ENCODE assay signal across 8 mouse cellular contexts in the genomic region with DNA sequence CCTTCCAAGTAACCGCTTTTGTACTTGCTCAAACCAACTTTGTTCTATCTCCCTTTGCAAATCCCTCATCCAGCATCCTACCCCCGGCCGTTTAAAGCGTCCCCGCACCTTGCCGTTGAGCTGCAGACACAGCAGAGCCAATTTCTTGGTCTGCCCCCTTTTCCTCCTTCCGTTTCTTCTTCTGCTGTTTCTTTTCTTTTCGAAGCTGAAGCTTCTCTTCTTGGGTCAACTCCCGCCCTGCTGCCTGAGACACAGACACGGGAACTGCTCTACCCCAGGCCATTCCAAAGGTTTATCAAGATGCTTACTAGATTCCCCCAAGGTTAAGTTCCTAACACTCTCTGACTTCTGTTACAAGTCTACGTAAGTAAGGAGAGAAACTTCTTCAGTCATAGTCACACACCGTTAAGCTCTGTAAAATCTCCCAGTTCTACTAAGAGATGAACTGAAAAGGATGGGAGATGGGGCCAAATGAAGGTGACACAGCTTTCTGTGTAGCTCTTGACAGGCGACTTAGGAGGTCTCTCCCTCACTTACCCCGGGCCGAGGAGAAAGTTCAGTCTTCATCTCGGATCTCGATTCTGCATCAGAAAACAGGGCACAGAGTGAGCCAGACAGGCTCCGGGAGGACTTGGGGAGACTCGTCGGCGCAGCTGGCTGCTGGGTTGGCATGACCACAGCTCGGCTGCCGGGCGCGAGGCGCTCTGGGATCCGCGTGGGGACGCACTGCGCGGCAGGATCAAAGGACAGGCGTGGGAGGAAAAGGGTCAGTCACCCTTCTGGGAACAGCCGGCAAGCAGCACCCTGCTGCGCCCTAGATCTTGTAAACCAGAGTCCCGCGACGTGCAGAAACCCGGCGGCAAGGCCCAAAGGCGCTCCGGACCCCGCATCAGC. TPM values are rescaled to one million over a fixed set of nuclear protein-coding genes. Genes with fewer than 3 reads are reported as not detected.
A peak's percentile ranks its signal among the peaks of the same experiment; 100 is the strongest.
DNase-seq lines count a peak whose midpoint lies in the region; ATAC-seq and TF ChIP-seq lines count a peak whose summit lies in the region.

No protein-coding gene starts in this region.

- 9% methylated on average over 42 of the region's 42 CpGs for WGBS in kidney, postnatal 0 days
- WGBS in heart, embryonic 15.5 days, result 11% methylated on average over 41 of the region's 42 CpGs
- WGBS in liver, embryonic 11.5 days, result 12% methylated on average over 42 of the region's 42 CpGs
- WGBS in stomach, embryonic 14.5 days, result 12% methylated on average over 42 of the region's 42 CpGs

- peak overlapping the region; percentile 91 for H3K4me3 ChIP-seq in kidney, postnatal 0 days (replicated peaks; ENCODE audit: low read depth, low read length)
- peak overlapping the region; percentile 88 for H3K4me3 ChIP-seq in heart, embryonic 15.5 days
- peak overlapping the region; percentile 80 for H3K4me3 ChIP-seq in liver, embryonic 11.5 days (ENCODE audit: low read depth, low read length)
- peak overlapping the region; percentile 88 for H3K4me3 ChIP-seq in stomach, embryonic 14.5 days (ENCODE audit: low read depth, low read length)

- H3K27me3 ChIP-seq in kidney, postnatal 0 days (ENCODE audit: insufficient read depth, low read length), result no peaks in the 10 kb centered on the region
- H3K27me3 ChIP-seq in heart, embryonic 15.5 days, result no peaks in the 10 kb centered on the region
- no peaks in the 10 kb centered on the region for H3K27me3 ChIP-seq in liver, embryonic 11.5 days (replicated peaks; ENCODE audit: control insufficient read depth, insufficient read depth, low read length)
- H3K27me3 ChIP-seq in stomach, embryonic 14.5 days (ENCODE audit: control insufficient read depth, insufficient read depth, low read length), result no peaks in the 10 kb centered on the region

- DNase-seq in kidney, postnatal 0 days (ENCODE audit: low spot score), result no peak
- no peak for DNase-seq in kidney, adult 8-10 months
- peak; percentile 16 for DNase-seq in brain, embryonic 18.5 days (ENCODE audit: low read depth, low spot score)
- DNase-seq in liver, embryonic 11.5 days (ENCODE audit: low spot score), result no peak
- no peak for DNase-seq in thymus, postnatal 0 days (ENCODE audit: low spot score)
- no peak for DNase-seq in B cell, adult 2 months

- peak overlapping the region; percentile 66 for H3K9ac ChIP-seq in kidney, postnatal 0 days (ENCODE audit: low read depth, low read length)
- H3K9ac ChIP-seq in heart, embryonic 15.5 days, result peak overlapping the region; percentile 80
- peak overlapping the region; percentile 74 for H3K9ac ChIP-seq in liver, embryonic 11.5 days (ENCODE audit: low read depth, low read length)
- H3K9ac ChIP-seq in stomach, embryonic 14.5 days (replicated peaks; ENCODE audit: low read depth, low read length), result peak overlapping the region; percentile 67

- peaks cover 11% of the 10 kb centered on the region; the same call in 1 of the 2 replicates for H3K4me1 ChIP-seq in kidney, postnatal 0 days (replicated peaks; ENCODE audit: insufficient read depth, low read length)
- peaks cover 24% of the 10 kb centered on the region for H3K4me1 ChIP-seq in heart, embryonic 15.5 days (replicated peaks)
- peaks cover 13% of the 10 kb centered on the region for H3K4me1 ChIP-seq in liver, embryonic 11.5 days (replicated peaks; ENCODE audit: control insufficient read depth, insufficient read depth, low read length)
- H3K4me1 ChIP-seq in stomach, embryonic 14.5 days (ENCODE audit: control insufficient read depth, insufficient read depth, low read length), result peaks cover 14% of the 10 kb centered on the region; the same call in 1 of the 2 replicates

- TF ChIP-seq CTCF in kidney, postnatal 0 days (IDR thresholded peaks at IDR 0.05; ENCODE audit: low read depth), result no peak

- H3K36me3 ChIP-seq in kidney, postnatal 0 days (ENCODE audit: insufficient read depth, low read length), result peaks cover 50% of the 10 kb centered on the region
- H3K36me3 ChIP-seq in heart, embryonic 15.5 days, result peaks cover 66% of the 10 kb centered on the region
- peaks cover 57% of the 10 kb centered on the region for H3K36me3 ChIP-seq in liver, embryonic 11.5 days (ENCODE audit: control insufficient read depth, insufficient read depth, low read length)
- H3K36me3 ChIP-seq in stomach, embryonic 14.5 days (ENCODE audit: control insufficient read depth, insufficient read depth, low read length), result peaks cover 58% of the 10 kb centered on the region

- peak; percentile 74 for ATAC-seq in kidney, postnatal 0 days (replicated peaks; ENCODE audit: low FRiP score, low read depth)
- ATAC-seq in heart, embryonic 15.5 days (replicated peaks; ENCODE audit: insufficient number of reproducible peaks, insufficient read depth, low FRiP score, low read depth), result peak; percentile 74
- peak; percentile 58 for ATAC-seq in liver, embryonic 11.5 days (replicated peaks; ENCODE audit: low FRiP score)
- peak; percentile 60 for ATAC-seq in stomach, embryonic 14.5 days (ENCODE audit: insufficient number of reproducible peaks, insufficient read depth, low FRiP score, low read depth)

- peak overlapping the region; percentile 75 for H3K4me2 ChIP-seq in kidney, postnatal 0 days (ENCODE audit: low read length)
- peak overlapping the region; percentile 75 for H3K4me2 ChIP-seq in heart, embryonic 15.5 days
- H3K4me2 ChIP-seq in liver, embryonic 11.5 days, result peak overlapping the region; percentile 73
- H3K4me2 ChIP-seq in stomach, embryonic 14.5 days (replicated peaks; ENCODE audit: low read depth, low read length), result peak overlapping the region; percentile 78

- peak overlapping the region; percentile 89 for H3K27ac ChIP-seq in kidney, postnatal 0 days
- H3K27ac ChIP-seq in heart, embryonic 15.5 days, result peak overlapping the region; percentile 92
- H3K27ac ChIP-seq in liver, embryonic 11.5 days (ENCODE audit: low read depth, low read length), result peak overlapping the region; percentile 53
- H3K27ac ChIP-seq in stomach, embryonic 14.5 days (ENCODE audit: low read length), result peak overlapping the region; percentile 80; the same call in 1 of the 2 replicates

- H3K9me3 ChIP-seq in kidney, postnatal 0 days (replicated peaks; ENCODE audit: low read length), result no peaks in the 10 kb centered on the region
- H3K9me3 ChIP-seq in heart, embryonic 15.5 days (replicated peaks), result no peaks in the 10 kb centered on the region
- no peaks in the 10 kb centered on the region for H3K9me3 ChIP-seq in liver, embryonic 11.5 days (ENCODE audit: control insufficient read depth, low read length)
- H3K9me3 ChIP-seq in stomach, embryonic 14.5 days (ENCODE audit: control insufficient read depth, low read depth, low read length), result no peaks in the 10 kb centered on the region

RNA-seq across cellular contexts. Expression of gene Snx17, which starts 0.7 kb away (rescaled TPM):
- polyA plus RNA-seq in kidney, postnatal 0 days (2015; fragmentation: Nextera tagmentation; extraction: Ambion mirVana), result 122 and 134 TPM in 2 replicates
- 107 and 117 TPM in 2 replicates for polyA plus RNA-seq in heart, embryonic 15.5 days (2015; fragmentation: Nextera tagmentation; extraction: Ambion mirVana)
- 87.6 and 94.7 TPM in 2 replicates for polyA plus RNA-seq in liver, embryonic 11.5 days (2014; fragmentation: Nextera tagmentation; extraction: Ambion mirVana)
- polyA plus RNA-seq in stomach, embryonic 14.5 days (2014; fragmentation: Nextera tagmentation; extraction: Ambion mirVana), result 123 and 125 TPM in 2 replicates
- polyA plus RNA-seq in thymus, postnatal 0 days (2015; fragmentation: Nextera tagmentation; extraction: Ambion mirVana), result 126 and 144 TPM in 2 replicates

RNA-seq across cellular contexts. Expression of gene Eif2b4, which starts 0.9 kb away (rescaled TPM):
- 62.8 and 66.8 TPM in 2 replicates for polyA plus RNA-seq in kidney, postnatal 0 days (2015; fragmentation: Nextera tagmentation; extraction: Ambion mirVana)
- 51.8 and 64.7 TPM in 2 replicates for polyA plus RNA-seq in heart, embryonic 15.5 days (2015; fragmentation: Nextera tagmentation; extraction: Ambion mirVana)
- polyA plus RNA-seq in liver, embryonic 11.5 days (2014; fragmentation: Nextera tagmentation; extraction: Ambion mirVana), result 93.2 and 98.1 TPM in 2 replicates
- polyA plus RNA-seq in stomach, embryonic 14.5 days (2014; fragmentation: Nextera tagmentation; extraction: Ambion mirVana), result 52.5 and 60.2 TPM in 2 replicates
- polyA plus RNA-seq in thymus, postnatal 0 days (2015; fragmentation: Nextera tagmentation; extraction: Ambion mirVana), result 73.6 and 80.4 TPM in 2 replicates

RNA-seq across cellular contexts. Expression of gene Zfp513, which starts 9.8 kb away (rescaled TPM):
- 7.2 and 8.9 TPM in 2 replicates for polyA plus RNA-seq in kidney, postnatal 0 days (2015; fragmentation: Nextera tagmentation; extraction: Ambion mirVana)
- polyA plus RNA-seq in heart, embryonic 15.5 days (2015; fragmentation: Nextera tagmentation; extraction: Ambion mirVana), result 5.4 and 8.0 TPM in 2 replicates
- 4.7 and 6.2 TPM in 2 replicates for polyA plus RNA-seq in liver, embryonic 11.5 days (2014; fragmentation: Nextera tagmentation; extraction: Ambion mirVana)
- 5.1 and 5.6 TPM in 2 replicates for polyA plus RNA-seq in stomach, embryonic 14.5 days (2014; fragmentation: Nextera tagmentation; extraction: Ambion mirVana)
- polyA plus RNA-seq in thymus, postnatal 0 days (2015; fragmentation: Nextera tagmentation; extraction: Ambion mirVana), result 7.0 TPM in 2 replicates

RNA-seq across cellular contexts. Expression of gene Gtf3c2, which starts 12.3 kb away (rescaled TPM):
- 42.5 and 47.6 TPM in 2 replicates for polyA plus RNA-seq in kidney, postnatal 0 days (2015; fragmentation: Nextera tagmentation; extraction: Ambion mirVana)
- polyA plus RNA-seq in heart, embryonic 15.5 days (2015; fragmentation: Nextera tagmentation; extraction: Ambion mirVana), result 37.2 and 44.8 TPM in 2 replicates
- polyA plus RNA-seq in liver, embryonic 11.5 days (2014; fragmentation: Nextera tagmentation; extraction: Ambion mirVana), result 77.2 and 79.5 TPM in 2 replicates
- 63.2 and 77.7 TPM in 2 replicates for polyA plus RNA-seq in stomach, embryonic 14.5 days (2014; fragmentation: Nextera tagmentation; extraction: Ambion mirVana)
- 46.1 and 47.2 TPM in 2 replicates for polyA plus RNA-seq in thymus, postnatal 0 days (2015; fragmentation: Nextera tagmentation; extraction: Ambion mirVana)

RNA-seq across cellular contexts. Expression of gene Gm29609, which starts 12.6 kb away (rescaled TPM):
- 0.53 and 0.73 TPM in 2 replicates for polyA plus RNA-seq in kidney, postnatal 0 days (2015; fragmentation: Nextera tagmentation; extraction: Ambion mirVana)
- polyA plus RNA-seq in heart, embryonic 15.5 days (2015; fragmentation: Nextera tagmentation; extraction: Ambion mirVana), result 0.63 and 2.1 TPM in 2 replicates
- 0.64 and 1.5 TPM in 2 replicates for polyA plus RNA-seq in liver, embryonic 11.5 days (2014; fragmentation: Nextera tagmentation; extraction: Ambion mirVana)
- polyA plus RNA-seq in stomach, embryonic 14.5 days (2014; fragmentation: Nextera tagmentation; extraction: Ambion mirVana), result 1.1 and 1.8 TPM in 2 replicates
- 0.57 and 0.88 TPM in 2 replicates for polyA plus RNA-seq in thymus, postnatal 0 days (2015; fragmentation: Nextera tagmentation; extraction: Ambion mirVana)
